Mouse (Mus musculus): ENCODE measurements around the gene Atg4d. TPM values are rescaled to one million over a fixed set of nuclear protein-coding genes. Genes with fewer than 3 reads are reported as not detected.
"Not testable (repeated sequence)": the region's sequence is repeated elsewhere in the genome, so short reads cannot be mapped to it uniquely, and the experiment has no call there.

Atg4d gene
- 10 to 100 TPM; 47.1 to 48.8 TPM for total RNA-seq (2021)

GRCm38 (mm10) chr9:21265000-21265561 lies at the start of gene Atg4d:
Gene Atg4d (plus strand): TSS chr9:21265293.
- peak; percentile 95 to 96 for DNase-seq (ENCODE audit: low spot score in 2 of 2)
- intact Hi-C loops (cut with DNase I): loop anchor here (2.0 kb wide), 1 partner anchor 26 kb away; the partner anchor contains the start of gene Keap1

GRCm38 (mm10) chr9:21216050-21216841 lies 48.8 kb upstream of the Atg4d start:
- intact Hi-C loops (cut with DNase I): loop anchor here (5.0 kb wide), 1 partner anchor 64 kb away; no protein-coding TSS in a partner anchor
- peak in 1 of 2 experiments; percentile 31 for DNase-seq (ENCODE audit: low spot score in 2 of 2)

GRCm38 (mm10) chr9:21219820-21220219 lies 45.3 kb upstream of the Atg4d start:
- no peak for DNase-seq (ENCODE audit: low spot score in 2 of 2)
- intact Hi-C loops (cut with DNase I): loop anchor here (5.0 kb wide), 1 partner anchor 68 kb away; no protein-coding TSS in a partner anchor

- intact Hi-C loops (cut with DNase I): no loop called here
- peak; percentile 87 to 89 for DNase-seq (ENCODE audit: low spot score in 2 of 2)
These were observed 44.4 kb upstream of the Atg4d start for GRCm38 (mm10) chr9:21220490-21221382.

GRCm38 (mm10) chr9:21221383-21221929 lies 43.6 kb upstream of the Atg4d start:
- DNase-seq (ENCODE audit: low spot score in 2 of 2): no peak
- intact Hi-C loops (cut with DNase I): no loop called here

GRCm38 (mm10) chr9:21223490-21223889 lies 41.6 kb upstream of the Atg4d start:
- intact Hi-C loops (cut with DNase I); DNase-seq (ENCODE audit: low spot score in 2 of 2): not testable (repeated sequence)

GRCm38 (mm10) chr9:21223906-21224305 lies 41.2 kb upstream of the Atg4d start:
- intact Hi-C loops (cut with DNase I): no loop called here

GRCm38 (mm10) chr9:21224576-21225414 lies 40.3 kb upstream of the Atg4d start:
- no peak for DNase-seq (ENCODE audit: low spot score in 2 of 2)
- intact Hi-C loops (cut with DNase I): no loop called here

More at GRCm38 (mm10) chr9:21223906-21224305, 41.2 kb upstream of the Atg4d start:
- DNase-seq (ENCODE audit: low spot score in 2 of 2): no peak

GRCm38 (mm10) chr9:21225415-21225758 lies 39.7 kb upstream of the Atg4d start:
- DNase-seq (ENCODE audit: low spot score in 2 of 2): no peak
- intact Hi-C loops (cut with DNase I): no loop called here

- DNase-seq (ENCODE audit: low spot score in 2 of 2): no peak
- intact Hi-C loops (cut with DNase I): no loop called here
These were observed 37.8 kb upstream of the Atg4d start for GRCm38 (mm10) chr9:21227342-21227741.

- DNase-seq (ENCODE audit: low spot score in 2 of 2): no peak
- intact Hi-C loops (cut with DNase I): no loop called here
These were observed 33.5 kb upstream of the Atg4d start for GRCm38 (mm10) chr9:21231551-21231950.

- no peak for DNase-seq (ENCODE audit: low spot score in 2 of 2)
- intact Hi-C loops (cut with DNase I): no loop called here
These were observed 32.2 kb upstream of the Atg4d start for GRCm38 (mm10) chr9:21232867-21233266.

GRCm38 (mm10) chr9:21233366-21233765 lies 31.7 kb upstream of the Atg4d start:
- DNase-seq (ENCODE audit: low spot score in 2 of 2): no peak
- intact Hi-C loops (cut with DNase I): no loop called here

GRCm38 (mm10) chr9:21233805-21234204 lies 31.3 kb upstream of the Atg4d start:
- intact Hi-C loops (cut with DNase I): no loop called here
- no peak for DNase-seq (ENCODE audit: low spot score in 2 of 2)

- intact Hi-C loops (cut with DNase I): no loop called here
- DNase-seq (ENCODE audit: low spot score in 2 of 2): no peak
These were observed 29.8 kb upstream of the Atg4d start for GRCm38 (mm10) chr9:21235341-21235740.

GRCm38 (mm10) chr9:21236991-21237367 lies 28.1 kb upstream of the Atg4d start:
- no peak for DNase-seq (ENCODE audit: low spot score in 2 of 2)
- intact Hi-C loops (cut with DNase I): no loop called here

- intact Hi-C loops (cut with DNase I): loop anchor here (2.0 kb wide), 1 partner anchor 27 kb away; the partner anchor contains the start of gene Atg4d
- peak in 1 of 2 experiments; percentile 33 for DNase-seq (ENCODE audit: low spot score in 2 of 2)
These were observed 27.6 kb upstream of the Atg4d start for GRCm38 (mm10) chr9:21237368-21238003.

GRCm38 (mm10) chr9:21238004-21238732 lies 26.9 kb upstream of the Atg4d start:
- intact Hi-C loops (cut with DNase I): loop anchor here (2.0 kb wide), 1 partner anchor 27 kb away; the partner anchor contains the start of gene Atg4d
- peak in 1 of 2 experiments; percentile 27 for DNase-seq (ENCODE audit: low spot score in 2 of 2)

Data from left cerebral cortex, postnatal 36 days (tissue).